Mouse (Mus musculus): ENCODE data around the gene Bpnt1. TPM values are rescaled to one million over a fixed set of nuclear protein-coding genes. Genes with fewer than 3 reads are reported as not detected.

Gene Bpnt1
- 75.9 and 81.3 TPM in 2 replicates for polyA plus RNA-seq (2015; fragmentation: Nextera tagmentation; extraction: Ambion mirVana)

DNA sequence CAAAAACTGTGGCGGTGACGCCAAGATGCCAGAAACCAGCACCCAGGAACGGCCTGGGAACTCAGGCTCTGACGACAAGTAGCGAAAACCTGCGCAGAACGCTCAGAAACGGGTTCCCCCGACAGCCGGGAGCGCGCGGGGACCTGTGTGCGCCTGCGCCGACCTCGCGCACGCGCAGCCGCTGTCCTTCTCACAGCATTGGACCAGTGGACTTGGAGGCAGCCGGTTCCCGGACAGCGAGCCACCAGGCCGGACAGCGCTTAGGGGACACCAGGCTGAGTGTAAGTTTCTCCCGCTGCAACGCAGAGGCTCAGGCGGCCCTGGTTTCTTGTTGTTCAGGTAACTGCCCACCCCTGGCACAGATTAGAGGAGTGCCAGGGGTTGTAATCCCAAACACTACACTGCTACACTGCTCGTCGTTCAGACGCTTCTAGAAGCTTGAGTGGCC is at the start of gene Bpnt1:
Bpnt1 (plus strand) TSS at position 167 of the 448 bp plus-strand sequence.
- ATAC-seq (ENCODE audit: insufficient read depth, low FRiP score) = peak; percentile 90
- H3K9ac ChIP-seq (ENCODE audit: low read length) = peak within 1 kb of the TSS; percentile 85
- no peaks in the 10 kb centered on the region for H3K9me3 ChIP-seq (replicated peaks; ENCODE audit: control insufficient read depth, low read length)
- peak within 1 kb of the TSS; percentile 60 for H3K4me2 ChIP-seq (ENCODE audit: low read depth, low read length)
- peak within 1 kb of the TSS; percentile 75 for H3K4me3 ChIP-seq (replicated peaks; ENCODE audit: low read length)
- peaks cover 11% of the 10 kb centered on the region for H3K4me1 ChIP-seq (ENCODE audit: control insufficient read depth, insufficient read depth, low read length)
- no peaks in the 10 kb centered on the region for H3K27me3 ChIP-seq (ENCODE audit: control insufficient read depth, insufficient read depth, low read length)
- peak within 1 kb of the TSS; percentile 93 for H3K27ac ChIP-seq (ENCODE audit: low read length)
- WGBS = under 1% methylated on average over 32 of the region's 32 CpGs
- H3K36me3 ChIP-seq (ENCODE audit: control insufficient read depth, insufficient read depth, low read length) = 0 out of 2 replicates have a peak, but pooled peaks cover 2% of the 10 kb centered on the region

DNA sequence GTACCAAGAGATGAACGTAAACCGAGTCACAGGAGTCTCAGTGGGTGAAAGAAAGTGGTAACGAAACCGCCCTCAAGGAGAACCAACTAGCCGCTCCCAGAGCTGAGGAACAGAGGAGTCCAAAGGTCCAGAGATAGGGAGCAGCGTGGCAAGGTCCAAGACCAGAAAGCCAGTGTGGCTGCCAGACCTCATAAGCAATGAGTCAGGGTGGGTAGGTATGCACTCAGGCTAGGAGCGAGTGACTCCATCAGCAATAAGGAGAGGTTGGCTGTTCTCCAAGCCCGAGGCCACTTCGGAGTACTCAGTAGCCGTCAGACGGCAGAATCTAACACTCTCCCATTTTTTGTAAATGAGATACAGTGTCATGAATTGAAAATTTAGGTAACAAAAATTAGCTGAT is 49.1 kb upstream of the Bpnt1 start:
- WGBS = 83% methylated on average over 11 of the region's 11 CpGs
- ATAC-seq (ENCODE audit: insufficient read depth, low FRiP score) = peak; percentile 87; the same call in 1 of the 2 replicates
- no peak overlapping the region for H3K4me2 ChIP-seq (ENCODE audit: low read depth, low read length)
- H3K36me3 ChIP-seq (ENCODE audit: control insufficient read depth, insufficient read depth, low read length) = peaks cover 58% of the 10 kb centered on the region
- H3K4me3 ChIP-seq (replicated peaks; ENCODE audit: low read length) = no peak overlapping the region
- H3K27ac ChIP-seq (ENCODE audit: low read length) = no peak overlapping the region
- no peaks in the 10 kb centered on the region for H3K27me3 ChIP-seq (ENCODE audit: control insufficient read depth, insufficient read depth, low read length)
- H3K9me3 ChIP-seq (replicated peaks; ENCODE audit: control insufficient read depth, low read length) = no peaks in the 10 kb centered on the region
- no peaks in the 10 kb centered on the region for H3K4me1 ChIP-seq (ENCODE audit: control insufficient read depth, insufficient read depth, low read length)
- no peak overlapping the region for H3K9ac ChIP-seq (ENCODE audit: low read length)

DNA sequence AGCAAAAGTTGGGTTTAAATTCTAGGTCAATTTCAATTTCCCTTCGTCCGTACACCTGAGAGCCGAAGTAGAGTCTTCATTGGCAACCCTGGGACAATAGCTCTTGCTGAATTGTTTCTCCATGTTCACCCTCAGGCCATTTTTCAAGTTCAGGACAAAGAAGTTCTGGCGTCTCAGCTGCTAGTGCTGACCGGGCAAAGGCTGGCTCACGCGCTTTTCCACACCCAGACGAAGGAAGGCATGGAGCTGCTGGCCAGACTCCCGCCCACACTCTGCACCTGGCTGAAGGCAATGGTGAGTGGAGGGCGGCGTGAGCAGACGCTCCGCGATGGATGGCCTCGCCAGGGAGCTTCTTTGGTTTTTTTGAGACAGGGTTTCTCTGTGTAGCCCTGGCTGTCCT is 48.7 kb upstream of the Bpnt1 start:
- no peak overlapping the region for H3K27ac ChIP-seq (ENCODE audit: low read length)

DNA sequence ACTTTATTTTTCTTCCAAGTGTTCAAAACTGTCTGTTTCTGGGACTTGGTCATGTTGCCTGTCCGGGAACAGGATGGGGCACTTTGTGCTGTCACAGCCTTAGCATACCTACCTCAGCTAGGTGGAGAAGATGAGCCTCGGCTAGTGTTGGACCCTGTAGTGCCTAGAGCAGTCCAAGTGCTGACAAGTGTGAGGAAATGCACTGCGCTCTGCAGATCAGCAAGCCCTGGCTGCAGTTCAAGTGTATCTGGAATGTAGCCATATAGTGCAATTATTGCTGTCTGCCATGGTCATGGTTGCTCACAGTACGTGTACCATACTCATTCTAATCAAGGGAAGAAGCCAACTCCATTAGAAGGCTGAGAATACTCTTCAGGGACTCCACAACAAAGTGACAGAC is 47.2 kb upstream of the Bpnt1 start:
- H3K9me3 ChIP-seq (replicated peaks; ENCODE audit: control insufficient read depth, low read length) = no peaks in the 10 kb centered on the region
- WGBS = 59% methylated on average over 4 of the region's 4 CpGs
- 0 out of 2 replicates have a peak, but pooled peaks have one; percentile 41 for ATAC-seq (ENCODE audit: insufficient read depth, low FRiP score)
- H3K4me3 ChIP-seq (replicated peaks; ENCODE audit: low read length) = no peak overlapping the region
- 0 out of 2 replicates have a peak overlapping the region, but pooled peaks have one; percentile 1 for H3K27ac ChIP-seq (ENCODE audit: low read length)
- H3K4me1 ChIP-seq (ENCODE audit: control insufficient read depth, insufficient read depth, low read length) = no peaks in the 10 kb centered on the region
- peaks cover 51% of the 10 kb centered on the region for H3K36me3 ChIP-seq (ENCODE audit: control insufficient read depth, insufficient read depth, low read length)
- H3K27me3 ChIP-seq (ENCODE audit: control insufficient read depth, insufficient read depth, low read length) = no peaks in the 10 kb centered on the region
- no peak overlapping the region for H3K4me2 ChIP-seq (ENCODE audit: low read depth, low read length)
- H3K9ac ChIP-seq (ENCODE audit: low read length) = no peak overlapping the region

More for the DNA sequence above, 48.7 kb upstream of the Bpnt1 start:
- peaks cover 59% of the 10 kb centered on the region for H3K36me3 ChIP-seq (ENCODE audit: control insufficient read depth, insufficient read depth, low read length)
- no peak for ATAC-seq (ENCODE audit: insufficient read depth, low FRiP score)
- H3K9ac ChIP-seq (ENCODE audit: low read length) = no peak overlapping the region
- no peak overlapping the region for H3K4me2 ChIP-seq (ENCODE audit: low read depth, low read length)
- no peaks in the 10 kb centered on the region for H3K9me3 ChIP-seq (replicated peaks; ENCODE audit: control insufficient read depth, low read length)
- H3K4me1 ChIP-seq (ENCODE audit: control insufficient read depth, insufficient read depth, low read length) = no peaks in the 10 kb centered on the region
- WGBS = 91% methylated on average over 15 of the region's 15 CpGs
- no peaks in the 10 kb centered on the region for H3K27me3 ChIP-seq (ENCODE audit: control insufficient read depth, insufficient read depth, low read length)
- H3K4me3 ChIP-seq (replicated peaks; ENCODE audit: low read length) = no peak overlapping the region

DNA sequence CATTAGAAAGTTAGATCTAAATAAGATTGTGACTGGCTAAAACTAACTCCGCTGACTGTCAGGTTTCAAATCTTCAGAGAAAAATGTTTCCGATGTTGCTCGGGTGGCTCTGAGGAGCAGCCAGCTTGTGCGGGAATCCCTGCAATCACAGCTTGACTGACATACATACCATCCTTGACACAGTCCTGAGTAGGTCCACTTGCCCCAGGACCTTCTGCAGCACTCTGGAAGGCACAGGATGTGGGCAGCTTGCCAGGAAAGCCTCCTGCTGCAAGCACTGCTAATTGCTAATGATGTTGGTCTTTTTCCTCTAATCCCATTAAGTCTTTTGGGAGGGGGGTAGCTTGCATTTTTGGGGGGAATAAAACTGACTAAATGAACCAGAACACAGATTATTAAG is 46.8 kb upstream of the Bpnt1 start:
- H3K27ac ChIP-seq (ENCODE audit: low read length) = 0 out of 2 replicates have a peak overlapping the region, but pooled peaks have one; percentile 1

DNA sequence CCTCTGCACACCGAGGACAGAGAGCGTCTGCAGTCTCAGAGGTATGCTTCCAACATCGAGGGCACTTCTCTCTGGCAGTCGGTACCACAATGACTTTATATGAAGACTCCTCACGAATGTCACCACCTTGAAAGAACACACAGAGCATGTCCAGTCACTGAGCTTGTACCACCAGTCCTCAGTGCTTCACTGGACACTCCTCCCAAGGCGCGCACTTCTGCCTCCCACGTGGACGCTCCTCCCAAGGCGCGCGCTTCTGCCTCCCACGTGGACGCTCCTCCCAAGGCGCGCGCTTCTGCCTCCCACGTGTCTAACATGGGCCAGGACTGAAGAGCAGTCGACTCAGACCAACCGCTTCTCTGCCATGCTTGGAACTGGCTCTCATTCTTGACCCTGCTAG is 44.9 kb upstream of the Bpnt1 start:
- Histone ChIP-seq H3K9ac (ENCODE audit: low read length) (no peak overlapping the region), H3K4me3 (replicated peaks; ENCODE audit: low read length) (no peak overlapping the region), H3K4me2 (ENCODE audit: low read depth, low read length) (no peak overlapping the region), H3K27me3 (ENCODE audit: control insufficient read depth, insufficient read depth, low read length) (no peaks in the 10 kb centered on the region), H3K27ac (ENCODE audit: low read length) (no peak overlapping the region), H3K36me3 (ENCODE audit: control insufficient read depth, insufficient read depth, low read length) (peaks cover 44% of the 10 kb centered on the region), H3K9me3 (replicated peaks; ENCODE audit: control insufficient read depth, low read length) (no peaks in the 10 kb centered on the region), H3K4me1 (ENCODE audit: control insufficient read depth, insufficient read depth, low read length) (no peaks in the 10 kb centered on the region)
- 93% methylated on average over 20 of the region's 20 CpGs for WGBS
- ATAC-seq (ENCODE audit: insufficient read depth, low FRiP score) = no peak

More for the DNA sequence above, 46.8 kb upstream of the Bpnt1 start:
- no peak for ATAC-seq (ENCODE audit: insufficient read depth, low FRiP score)
- WGBS = 77% methylated on average over 4 of the region's 4 CpGs
- peaks cover 47% of the 10 kb centered on the region for H3K36me3 ChIP-seq (ENCODE audit: control insufficient read depth, insufficient read depth, low read length)
- no peaks in the 10 kb centered on the region for H3K4me1 ChIP-seq (ENCODE audit: control insufficient read depth, insufficient read depth, low read length)
- H3K27me3 ChIP-seq (ENCODE audit: control insufficient read depth, insufficient read depth, low read length) = no peaks in the 10 kb centered on the region
- no peak overlapping the region for H3K4me2 ChIP-seq (ENCODE audit: low read depth, low read length)
- H3K9ac ChIP-seq (ENCODE audit: low read length) = no peak overlapping the region
- no peaks in the 10 kb centered on the region for H3K9me3 ChIP-seq (replicated peaks; ENCODE audit: control insufficient read depth, low read length)
- no peak overlapping the region for H3K4me3 ChIP-seq (replicated peaks; ENCODE audit: low read length)

DNA sequence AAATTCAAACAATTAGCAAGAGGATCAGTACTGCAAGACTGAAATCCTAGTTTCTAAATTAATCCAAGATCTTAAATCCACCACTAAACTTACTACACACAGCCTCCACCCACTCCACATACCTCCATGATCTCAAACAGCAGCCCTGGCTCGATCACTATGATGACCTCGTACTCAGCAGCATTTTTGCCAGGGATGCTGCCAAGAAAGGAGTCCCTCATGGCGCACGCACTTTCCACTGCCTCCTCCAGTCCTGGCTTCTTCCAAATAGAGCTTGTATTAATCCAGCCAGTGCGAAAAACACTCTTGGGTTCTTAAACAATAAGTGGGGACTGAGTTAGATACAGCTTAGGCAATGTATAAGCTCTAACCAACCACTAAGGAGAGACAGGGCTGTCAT is 42.7 kb upstream of the Bpnt1 start:
- no peak for ATAC-seq (ENCODE audit: insufficient read depth, low FRiP score)
- Histone ChIP-seq H3K27ac (ENCODE audit: low read length) (no peak overlapping the region), H3K27me3 (ENCODE audit: control insufficient read depth, insufficient read depth, low read length) (no peaks in the 10 kb centered on the region), H3K36me3 (ENCODE audit: control insufficient read depth, insufficient read depth, low read length) (peaks cover 39% of the 10 kb centered on the region), H3K4me3 (replicated peaks; ENCODE audit: low read length) (no peak overlapping the region), H3K4me1 (ENCODE audit: control insufficient read depth, insufficient read depth, low read length) (no peaks in the 10 kb centered on the region), H3K9me3 (replicated peaks; ENCODE audit: control insufficient read depth, low read length) (no peaks in the 10 kb centered on the region), H3K4me2 (ENCODE audit: low read depth, low read length) (no peak overlapping the region), H3K9ac (ENCODE audit: low read length) (no peak overlapping the region)
- WGBS = 70% methylated on average over 5 of the region's 5 CpGs

DNA sequence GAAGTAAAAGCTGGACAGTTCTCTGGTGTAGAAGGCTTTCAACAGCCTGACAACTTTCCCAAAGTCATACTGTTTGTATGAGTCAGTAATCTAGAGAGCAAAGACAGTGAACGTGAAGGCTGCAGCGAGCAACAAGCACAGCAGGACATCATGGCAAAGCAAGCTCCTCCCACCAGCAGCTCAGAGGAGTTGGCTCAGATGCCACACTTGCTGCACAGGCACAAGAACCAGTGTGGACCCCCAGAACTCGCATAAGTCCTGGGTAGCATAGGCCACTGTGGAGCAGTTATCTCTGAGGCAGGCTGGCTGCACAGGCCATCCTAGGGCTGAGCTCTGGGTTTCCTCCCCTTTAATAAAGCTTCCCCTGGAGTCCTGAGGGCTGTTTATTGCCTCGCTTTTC is 40.6 kb upstream of the Bpnt1 start:
- Histone ChIP-seq H3K4me3 (replicated peaks; ENCODE audit: low read length) (no peak overlapping the region), H3K36me3 (ENCODE audit: control insufficient read depth, insufficient read depth, low read length) (peaks cover 28% of the 10 kb centered on the region), H3K9me3 (replicated peaks; ENCODE audit: control insufficient read depth, low read length) (no peaks in the 10 kb centered on the region), H3K27me3 (ENCODE audit: control insufficient read depth, insufficient read depth, low read length) (no peaks in the 10 kb centered on the region), H3K4me2 (ENCODE audit: low read depth, low read length) (no peak overlapping the region), H3K27ac (ENCODE audit: low read length) (no peak overlapping the region), H3K4me1 (ENCODE audit: control insufficient read depth, insufficient read depth, low read length) (no peaks in the 10 kb centered on the region), H3K9ac (ENCODE audit: low read length) (no peak overlapping the region)
- 87% methylated on average over 4 of the region's 4 CpGs for WGBS
- no peak for ATAC-seq (ENCODE audit: insufficient read depth, low FRiP score)

DNA sequence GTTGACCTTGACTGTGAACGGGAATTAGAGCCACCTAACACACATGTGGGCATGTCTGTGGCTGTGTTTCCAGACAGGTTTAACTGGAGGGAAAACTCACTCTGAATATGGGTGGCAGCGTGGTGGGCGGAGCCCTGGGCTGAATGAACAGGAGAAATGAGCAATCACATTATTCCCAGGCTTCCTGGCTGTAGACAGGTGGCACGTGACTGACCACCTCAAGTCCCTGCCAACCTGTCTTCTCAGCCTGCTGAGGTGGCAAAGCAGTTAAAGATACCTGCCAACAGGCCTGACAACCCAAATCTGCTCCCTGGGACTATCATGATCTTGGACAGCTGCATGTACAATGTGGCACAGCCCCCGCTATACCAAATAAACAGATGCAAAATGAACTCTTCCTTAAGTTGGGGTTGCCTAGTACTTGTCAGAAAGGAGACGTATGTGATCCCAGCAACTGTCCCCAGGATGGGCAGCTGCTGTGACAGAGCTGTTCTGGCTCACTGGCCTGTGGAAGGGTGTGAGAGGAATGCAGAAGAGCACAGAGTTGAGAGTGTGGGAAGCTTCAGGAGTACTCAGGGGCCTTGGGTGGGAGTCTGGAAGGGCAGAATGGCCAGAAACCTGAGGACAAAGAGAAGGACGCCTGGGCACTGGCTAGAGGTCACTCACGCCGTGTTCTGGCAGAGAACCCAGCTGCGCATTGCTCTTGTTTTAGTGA is 39.1 kb upstream of the Bpnt1 start:
- ATAC-seq (ENCODE audit: insufficient read depth, low FRiP score) = no peak
- Histone ChIP-seq H3K4me3 (replicated peaks; ENCODE audit: low read length) (no peak overlapping the region), H3K36me3 (ENCODE audit: control insufficient read depth, insufficient read depth, low read length) (peaks cover 16% of the 10 kb centered on the region), H3K27ac (ENCODE audit: low read length) (no peak overlapping the region), H3K4me2 (ENCODE audit: low read depth, low read length) (no peak overlapping the region), H3K27me3 (ENCODE audit: control insufficient read depth, insufficient read depth, low read length) (no peaks in the 10 kb centered on the region), H3K9me3 (replicated peaks; ENCODE audit: control insufficient read depth, low read length) (no peaks in the 10 kb centered on the region), H3K9ac (ENCODE audit: low read length) (no peak overlapping the region), H3K4me1 (ENCODE audit: control insufficient read depth, insufficient read depth, low read length) (no peaks in the 10 kb centered on the region)
- 86% methylated on average over 10 of the region's 10 CpGs for WGBS

Data from stomach, embryonic 16.5 days (tissue).